Mouse (Mus musculus): ENCODE data around the gene Arid1a.

DNA sequence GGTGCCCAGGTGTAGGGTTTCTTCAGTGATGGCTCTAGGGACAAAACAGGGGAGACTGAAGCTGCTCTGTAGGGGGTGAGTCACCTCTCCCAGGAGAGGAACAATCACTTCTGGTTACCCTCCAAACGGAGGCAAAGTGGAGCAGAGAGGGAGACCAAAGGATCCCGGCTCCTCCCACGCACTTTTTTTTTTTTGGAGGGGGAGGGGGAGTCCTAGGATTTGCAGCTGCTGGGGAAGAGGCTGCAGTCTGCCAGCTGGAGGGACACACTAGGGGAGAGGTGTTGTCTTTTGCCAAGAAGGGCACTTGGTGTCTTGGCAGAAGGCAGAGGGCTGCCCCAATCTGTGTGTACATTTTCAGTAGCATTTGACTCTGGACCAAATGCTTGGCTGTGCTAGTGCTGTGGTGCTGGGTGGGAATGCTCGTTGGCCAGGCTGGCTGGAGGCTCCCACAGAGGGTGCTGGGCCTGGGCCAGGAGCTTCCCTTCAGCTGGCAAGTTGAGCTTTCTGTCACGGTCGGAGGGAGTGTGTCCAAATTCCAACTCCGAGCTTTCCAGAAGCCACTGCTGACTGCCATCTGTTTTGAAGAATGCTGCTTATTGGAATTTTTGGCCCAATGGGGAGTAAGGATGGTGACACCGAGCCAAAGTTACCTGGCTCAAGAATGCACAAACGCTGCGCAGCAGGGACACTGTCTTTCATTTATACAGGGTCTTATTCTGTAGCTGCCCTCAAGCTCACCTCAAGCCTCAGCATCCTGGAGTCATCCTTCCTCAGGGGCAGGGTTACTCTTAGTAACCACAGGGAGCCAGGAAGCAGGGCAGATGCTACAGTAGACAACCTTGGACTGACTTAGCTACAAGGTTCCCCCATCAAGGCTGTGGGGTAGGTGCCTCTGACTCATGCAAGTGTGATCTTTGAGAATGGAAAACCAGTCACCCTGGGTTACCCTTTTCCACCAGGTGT is 96.1 kb downstream of the Arid1a start:
- no peak for TF ChIP-seq FLI1 (IDR thresholded peaks at IDR 0.05; ENCODE audit: low read length)
- no peak for TF ChIP-seq GATA1 (IDR thresholded peaks at IDR 0.05; ENCODE audit: borderline replicate concordance, low read length)

All from megakaryocyte, embryonic 14.5 days (primary cell).